Mouse (Mus musculus) midbrain, embryonic 14.5 days (tissue): ENCODE results near the gene Noxo1. TPM values are rescaled to one million over a fixed set of nuclear protein-coding genes. Genes with fewer than 3 reads are reported as not detected.
A peak's percentile ranks its signal among the peaks of the same experiment; 100 is the strongest.

Experiments used
- ATAC-seq: fragments of 200-750 bp; cut with Nextera tagmentation; 2 replicates; pipeline ENCODE4 v1.8.0; 2017; ENCODE audit warnings: moderate number of reproducible peaks, moderate library complexity; ENCODE audit not compliant: low FRiP score, low TSS enrichment
- DNase-seq: peaks from one replicate; pipeline ENCODE4 v3.0.0-alpha.2; 2015
- H3K27ac ChIP-seq: fragments of 300-500 bp; sonication (generic); replicated peaks from 2 replicates; pipeline ENCODE4 v1.5.1; 2014; ENCODE audit warnings: mild to moderate bottlenecking, low read depth, low read length, moderate library complexity
- H3K27me3 ChIP-seq: fragments of 300-500 bp; sonication (generic); 2 replicates; pipeline ENCODE4 v1.6.1; 2014; ENCODE audit warnings: low read length, control low read depth, mixed read lengths; ENCODE audit not compliant: control insufficient read depth, insufficient read depth
- H3K36me3 ChIP-seq: fragments of 300-500 bp; sonication (generic); 2 replicates; pipeline ENCODE4 v1.6.1; 2014; ENCODE audit warnings: low read length, control low read depth; ENCODE audit not compliant: control insufficient read depth, insufficient read depth
- H3K4me1 ChIP-seq: fragments of 300-500 bp; sonication (generic); 2 replicates; pipeline ENCODE4 v1.6.1; 2014; ENCODE audit warnings: mild to moderate bottlenecking, antibody characterized with exemption, low read length, control low read depth; ENCODE audit not compliant: control insufficient read depth, insufficient read depth
- H3K4me2 ChIP-seq: fragments of 300-500 bp; sonication (generic); 2 replicates; pipeline ENCODE4 v1.6.1; 2014; ENCODE audit warnings: mild to moderate bottlenecking, low read length, moderate library complexity
- H3K4me3 ChIP-seq: fragments of 300-500 bp; sonication (generic); replicated peaks from 2 replicates; pipeline ENCODE4 v1.5.1; 2014; ENCODE audit warnings: low read depth, low read length
- H3K9ac ChIP-seq: fragments of 300-500 bp; sonication (generic); replicated peaks from 2 replicates; pipeline ENCODE4 v1.6.1; 2014; ENCODE audit warnings: mild to moderate bottlenecking, low read length, moderate library complexity
- H3K9me3 ChIP-seq: fragments of 300-500 bp; sonication (generic); 2 replicates; pipeline ENCODE4 v1.6.1; 2016; ENCODE audit warnings: low read length, control low read depth, mixed read lengths; ENCODE audit not compliant: control insufficient read depth
- WGBS: fragments of 180-500 bp; shearing (Covaris S2); extraction: QIAGEN DNeasy Blood & Tissue Kit; methylation state at CpG from one replicate; pipeline ENCODE4 v1.1.7; 2014; 5-methylcytosine and 5-hydroxymethylcytosine counted together
- polyA plus RNA-seq: library from polyadenylated mRNA; unstranded; fragments of >200 nt; fragmentation: Nextera tagmentation; extraction: Ambion mirVana; gene quantifications from 2 replicates; pipeline ENCODE4 v1.2.1, GENCODE M21; 2014

Gene Noxo1
- polyA plus RNA-seq, 1 experiment from 2014 or later = 1.8 TPM

GRCm38 (mm10) chr17:24689251-24690081 is 6.6 kb upstream of the Noxo1 start, which contains the start of gene Syngr3:
Gene Syngr3, minus strand, starts transcription at chr17:24689955.
- H3K4me3 ChIP-seq = peak within 1 kb of the TSS; percentile 73
- ATAC-seq = peak; percentile 66
- peak within 1 kb of the TSS; percentile 93 for H3K9ac ChIP-seq
- H3K9me3 ChIP-seq = no peaks in the 10 kb centered on the region
- peak; percentile 80 for DNase-seq
- WGBS = under 1% methylated on average over 50 of the region's 55 CpGs
- H3K4me2 ChIP-seq = peak within 1 kb of the TSS; percentile 75
- H3K36me3 ChIP-seq = peaks cover 14% of the 10 kb centered on the region
- H3K27ac ChIP-seq = peak within 1 kb of the TSS; percentile 91
- peaks cover 29% of the 10 kb centered on the region for H3K4me1 ChIP-seq
- peaks cover 24% of the 10 kb centered on the region; the same call in 1 of the 2 replicates for H3K27me3 ChIP-seq

DNA sequence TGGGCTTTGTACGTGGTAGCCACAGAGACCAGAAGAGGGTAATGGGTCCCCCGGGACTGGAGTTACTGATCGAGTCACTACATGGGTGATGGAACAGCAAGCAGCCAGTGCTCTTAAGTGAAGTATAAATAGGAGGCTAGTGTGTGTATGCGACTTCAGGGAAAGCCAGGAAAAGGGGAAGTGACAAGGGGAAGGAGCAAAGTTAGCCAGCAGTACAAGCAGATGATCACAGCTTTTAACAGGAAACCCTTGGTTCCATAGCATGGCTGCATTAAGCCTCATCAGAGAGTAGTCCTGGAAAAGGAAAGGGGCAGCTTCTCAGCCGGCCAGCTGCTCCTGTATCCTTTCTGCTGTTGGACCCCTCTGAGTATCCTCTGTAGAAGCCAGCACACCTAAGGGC is 3.6 kb upstream of the Noxo1 start:
- DNase-seq (no peak), ATAC-seq (no peak)
- WGBS = 94% methylated on average over 5 of the region's 5 CpGs
- Histone ChIP-seq H3K27me3 (peaks cover 21% of the 10 kb centered on the region; the same call in 1 of the 2 replicates), H3K4me3 (no peak overlapping the region), H3K4me2 (no peak overlapping the region), H3K4me1 (peaks cover 40% of the 10 kb centered on the region), H3K9me3 (no peaks in the 10 kb centered on the region), H3K27ac (no peak overlapping the region), H3K36me3 (peaks cover 14% of the 10 kb centered on the region), H3K9ac (no peak overlapping the region)

GRCm38 (mm10) chr17:24695326-24696010 is 566 bp upstream of the Noxo1 start:
- H3K9ac ChIP-seq = peak overlapping the region; percentile 76
- H3K36me3 ChIP-seq = peaks cover 29% of the 10 kb centered on the region
- no peaks in the 10 kb centered on the region for H3K9me3 ChIP-seq
- H3K4me1 ChIP-seq = peaks cover 21% of the 10 kb centered on the region
- H3K27me3 ChIP-seq = peaks cover 4% of the 10 kb centered on the region; the same call in 1 of the 2 replicates
- H3K27ac ChIP-seq = peak overlapping the region; percentile 92
- ATAC-seq = peak; percentile 38
- H3K4me3 ChIP-seq = peak overlapping the region; percentile 73
- WGBS = 7% methylated on average over 51 of the region's 51 CpGs
- no peak for DNase-seq
- peak overlapping the region; percentile 77 for H3K4me2 ChIP-seq

- Histone ChIP-seq H3K4me1 (peaks cover 14% of the 10 kb centered on the region; the same call in 1 of the 2 replicates), H3K4me2 (no peak overlapping the region), H3K36me3 (peaks cover 42% of the 10 kb centered on the region), H3K4me3 (no peak overlapping the region), H3K27ac (no peak overlapping the region), H3K9me3 (no peaks in the 10 kb centered on the region), H3K9ac (no peak overlapping the region), H3K27me3 (no peaks in the 10 kb centered on the region)
- ATAC-seq (no peak), DNase-seq (no peak)
- WGBS = 20% methylated on average over 5 of the region's 5 CpGs
Measured at GRCm38 (mm10) chr17:24697985-24698384, 2.0 kb downstream of the Noxo1 start.

DNA sequence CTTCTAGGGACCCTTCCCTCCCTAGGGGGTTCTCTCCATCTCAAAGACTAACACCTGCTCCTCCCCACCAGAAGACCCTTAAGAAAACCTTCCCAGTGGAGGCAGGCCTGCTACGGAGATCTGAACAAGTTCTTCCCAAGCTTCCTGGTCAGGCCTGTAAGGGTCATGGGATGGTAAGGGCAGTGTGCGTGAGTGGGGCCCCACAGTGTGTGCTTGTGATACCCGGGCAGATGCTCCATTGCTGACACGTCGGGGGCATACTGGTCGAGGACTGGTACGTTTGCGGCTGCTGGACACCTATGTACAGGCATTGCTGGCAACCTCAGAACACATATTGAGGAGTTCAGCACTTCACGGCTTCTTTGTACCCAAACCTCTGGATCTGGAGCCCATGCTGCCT is 2.7 kb downstream of the Noxo1 start:
- Histone ChIP-seq H3K27ac (no peak overlapping the region), H3K4me2 (no peak overlapping the region), H3K36me3 (peaks cover 42% of the 10 kb centered on the region), H3K4me1 (peaks cover 14% of the 10 kb centered on the region; the same call in 1 of the 2 replicates), H3K4me3 (no peak overlapping the region), H3K9me3 (no peaks in the 10 kb centered on the region), H3K27me3 (no peaks in the 10 kb centered on the region), H3K9ac (no peak overlapping the region)
- 67% methylated on average over 9 of the region's 9 CpGs for WGBS
- ATAC-seq (no peak), DNase-seq (no peak)

DNA sequence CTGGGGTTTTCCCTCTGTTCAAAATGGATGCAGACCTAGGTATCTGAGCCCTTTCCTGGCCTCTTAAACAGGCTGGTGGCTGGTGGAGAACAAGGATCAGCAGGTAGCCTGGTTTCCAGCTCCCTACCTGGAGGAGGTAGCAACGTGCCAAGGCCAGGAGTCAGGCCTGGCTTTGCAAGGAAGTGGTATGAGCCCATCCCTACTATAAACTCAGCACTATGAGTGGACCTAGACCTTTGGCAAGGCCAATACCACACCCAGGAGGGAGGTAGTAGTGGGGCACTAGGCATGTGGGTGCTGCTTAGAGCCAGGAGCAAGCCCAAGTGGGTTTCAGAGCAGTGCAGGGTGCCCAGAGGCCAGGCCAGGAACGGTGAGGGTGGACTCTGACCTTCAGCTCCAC is 3.4 kb downstream of the Noxo1 start:
- Histone ChIP-seq H3K9ac (no peak overlapping the region), H3K4me2 (no peak overlapping the region), H3K9me3 (no peaks in the 10 kb centered on the region), H3K4me1 (peaks cover 14% of the 10 kb centered on the region; the same call in 1 of the 2 replicates), H3K27ac (no peak overlapping the region), H3K36me3 (peaks cover 49% of the 10 kb centered on the region), H3K4me3 (no peak overlapping the region), H3K27me3 (no peaks in the 10 kb centered on the region)
- 71% methylated on average over 2 of the region's 2 CpGs for WGBS
- no peak for DNase-seq
- ATAC-seq = no peak

GRCm38 (mm10) chr17:24701251-24701650 is 5.2 kb downstream of the Noxo1 start:
- Histone ChIP-seq H3K9me3 (no peaks in the 10 kb centered on the region), H3K36me3 (peaks cover 60% of the 10 kb centered on the region), H3K27me3 (no peaks in the 10 kb centered on the region), H3K4me3 (no peak overlapping the region), H3K4me2 (no peak overlapping the region), H3K27ac (no peak overlapping the region), H3K4me1 (peaks cover 9% of the 10 kb centered on the region; the same call in 1 of the 2 replicates), H3K9ac (0 out of 2 replicates have a peak overlapping the region, but pooled peaks have one; percentile 3)
- WGBS = 93% methylated on average over 9 of the region's 9 CpGs
- ATAC-seq (no peak), DNase-seq (no peak)

- Histone ChIP-seq H3K4me1 (peaks cover 10% of the 10 kb centered on the region; the same call in 1 of the 2 replicates), H3K4me3 (no peak overlapping the region), H3K9me3 (no peaks in the 10 kb centered on the region), H3K27me3 (no peaks in the 10 kb centered on the region), H3K36me3 (peaks cover 42% of the 10 kb centered on the region), H3K4me2 (no peak overlapping the region), H3K9ac (no peak overlapping the region), H3K27ac (no peak overlapping the region)
- 95% methylated on average over 3 of the region's 3 CpGs for WGBS
- ATAC-seq = no peak
- no peak for DNase-seq
Measured at GRCm38 (mm10) chr17:24705821-24706220, 9.8 kb downstream of the Noxo1 start.
